Mouse (Mus musculus) ES-Bruce4 (cell line): ENCODE data around the gene Gm17455.

Experiments
- EP300 ChIP-seq: IDR thresholded peaks from 2 replicates; pipeline ENCODE4 v1.6.1; 2011; ENCODE audit warnings: low read depth, low read length; ENCODE audit not compliant: insufficient read depth
- POLR2A ChIP-seq: IDR thresholded peaks from one replicate; pipeline ENCODE4 v1.8.1; 2011; ENCODE audit warnings: low read length; ENCODE audit not compliant: insufficient read depth

DNA sequence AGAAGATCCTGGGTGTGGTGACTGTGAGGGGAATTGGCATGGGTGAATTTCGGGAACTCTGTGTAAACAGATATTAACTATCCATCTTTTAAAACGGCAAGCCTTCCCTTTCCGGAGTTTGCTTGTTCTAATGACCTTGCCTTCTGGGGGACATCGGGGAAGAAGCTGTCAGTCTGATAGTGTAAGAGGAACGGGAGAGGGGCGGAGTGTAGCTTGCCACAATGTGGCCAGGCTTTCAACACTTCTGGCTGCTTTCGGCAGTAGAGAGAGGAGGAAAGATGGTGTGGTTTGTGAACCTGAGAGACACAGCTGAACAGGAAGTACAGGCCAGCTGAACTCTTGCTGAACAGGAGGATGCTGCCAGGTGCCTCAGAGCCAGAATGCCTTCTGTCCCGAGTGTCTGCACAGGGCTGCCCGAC, 10.1 kb upstream of the Gm17455 start:
- no peak for TF ChIP-seq EP300
- TF ChIP-seq POLR2A, result no peak
